Mouse (Mus musculus) liver, embryonic 12.5 days (tissue): Measurements from ENCODE around the gene Gdf9. TPM values are rescaled to one million over a fixed set of nuclear protein-coding genes. Genes with fewer than 3 reads are reported as not detected.

Source experiments
- ATAC-seq: fragments of 200-750 bp; cut with Nextera tagmentation; 2 replicates; pipeline ENCODE4 v1.8.0; 2017; ENCODE audit warnings: moderate number of reproducible peaks, mild to moderate bottlenecking, moderate library complexity
- H3K27ac ChIP-seq: fragments of 300-500 bp; sonication (generic); 2 replicates; pipeline ENCODE4 v1.5.1; 2016; ENCODE audit warnings: mild to moderate bottlenecking
- H3K27me3 ChIP-seq: fragments of 300-500 bp; sonication (generic); replicated peaks from 2 replicates; pipeline ENCODE4 v1.6.1; 2016; ENCODE audit warnings: mild to moderate bottlenecking, moderate library complexity
- H3K36me3 ChIP-seq: fragments of 300-500 bp; sonication (generic); 2 replicates; pipeline ENCODE4 v1.6.1; 2016; ENCODE audit warnings: mild to moderate bottlenecking, moderate library complexity
- H3K4me1 ChIP-seq: fragments of 300-500 bp; sonication (generic); 2 replicates; pipeline ENCODE4 v1.6.1; 2016
- H3K4me2 ChIP-seq: fragments of 300-500 bp; sonication (generic); 2 replicates; pipeline ENCODE4 v1.6.1; 2016; ENCODE audit warnings: mild to moderate bottlenecking, moderate library complexity
- H3K4me3 ChIP-seq: fragments of 300-500 bp; sonication (generic); 2 replicates; pipeline ENCODE4 v1.5.1; 2016; ENCODE audit warnings: mild to moderate bottlenecking, moderate library complexity
- H3K9ac ChIP-seq: fragments of 300-500 bp; sonication (generic); 2 replicates; pipeline ENCODE4 v1.6.1; 2016; ENCODE audit warnings: mild to moderate bottlenecking, moderate library complexity
- H3K9me3 ChIP-seq: fragments of 300-500 bp; sonication (generic); replicated peaks from 2 replicates; pipeline ENCODE4 v1.6.1; 2016; ENCODE audit warnings: mild to moderate bottlenecking, moderate library complexity
- WGBS: fragments of 180-500 bp; shearing (Covaris S2); methylation state at CpG from one replicate; pipeline ENCODE4 v1.1.7; 2016; ENCODE audit not compliant: insufficient replicate concordance; 5-methylcytosine and 5-hydroxymethylcytosine counted together
- microRNA-seq: library from miRNA; unstranded; fragments of <30 nt; microRNA quantifications from one replicate; pipeline ENCODE4, GENCODE M21; 2017
- polyA plus RNA-seq: library from polyadenylated mRNA; unstranded; fragments of >200 nt; fragmentation: Nextera tagmentation; extraction: Ambion mirVana; gene quantifications from 2 replicates; pipeline ENCODE4 v1.2.1, GENCODE M21; 2016

Gene Gdf9
- polyA plus RNA-seq, 1 experiment from 2014 or later = 0.21 TPM

DNA sequence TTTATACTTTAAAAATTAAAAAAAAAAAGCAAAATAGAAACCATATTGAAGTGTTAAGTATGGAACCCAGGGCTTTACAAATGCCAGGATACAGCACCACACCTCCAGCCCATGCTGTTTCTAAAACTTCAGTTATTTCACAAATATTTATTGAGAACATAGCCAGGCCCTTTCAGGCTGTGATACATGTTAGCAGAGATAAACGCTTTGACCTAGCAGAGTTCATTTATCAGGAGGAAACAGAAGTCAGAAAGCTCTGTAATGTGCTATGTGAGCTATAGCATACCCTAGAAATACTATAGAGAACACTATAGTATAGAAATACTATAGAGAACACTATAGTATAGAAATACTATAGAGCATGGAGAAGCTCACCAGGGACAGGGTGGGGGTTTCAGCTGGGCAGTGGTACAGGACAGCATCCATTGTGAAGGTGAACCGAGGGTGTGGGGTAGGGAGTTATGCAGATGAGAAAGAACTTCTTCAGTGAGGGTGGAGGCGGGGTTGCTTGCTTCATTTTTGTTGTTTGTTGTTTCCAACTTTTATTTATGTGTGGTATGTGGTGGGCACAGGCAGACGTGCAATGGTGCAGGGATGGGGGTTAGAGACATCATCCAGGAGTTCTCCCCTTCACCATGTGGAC lies 50.4 kb downstream of the Gdf9 start:
- Histone ChIP-seq H3K4me3 (peak overlapping the region; percentile 73), H3K27me3 (peaks cover 46% of the 10 kb centered on the region), H3K9ac (peak overlapping the region; percentile 47), H3K36me3 (no peaks in the 10 kb centered on the region; the same call in 1 of the 2 replicates), H3K9me3 (no peaks in the 10 kb centered on the region), H3K27ac (peak overlapping the region; percentile 99), H3K4me1 (peaks cover 72% of the 10 kb centered on the region), H3K4me2 (peak overlapping the region; percentile 88)
- WGBS = 31% methylated on average over 4 of the region's 4 CpGs
- peak; percentile 84 for ATAC-seq

DNA sequence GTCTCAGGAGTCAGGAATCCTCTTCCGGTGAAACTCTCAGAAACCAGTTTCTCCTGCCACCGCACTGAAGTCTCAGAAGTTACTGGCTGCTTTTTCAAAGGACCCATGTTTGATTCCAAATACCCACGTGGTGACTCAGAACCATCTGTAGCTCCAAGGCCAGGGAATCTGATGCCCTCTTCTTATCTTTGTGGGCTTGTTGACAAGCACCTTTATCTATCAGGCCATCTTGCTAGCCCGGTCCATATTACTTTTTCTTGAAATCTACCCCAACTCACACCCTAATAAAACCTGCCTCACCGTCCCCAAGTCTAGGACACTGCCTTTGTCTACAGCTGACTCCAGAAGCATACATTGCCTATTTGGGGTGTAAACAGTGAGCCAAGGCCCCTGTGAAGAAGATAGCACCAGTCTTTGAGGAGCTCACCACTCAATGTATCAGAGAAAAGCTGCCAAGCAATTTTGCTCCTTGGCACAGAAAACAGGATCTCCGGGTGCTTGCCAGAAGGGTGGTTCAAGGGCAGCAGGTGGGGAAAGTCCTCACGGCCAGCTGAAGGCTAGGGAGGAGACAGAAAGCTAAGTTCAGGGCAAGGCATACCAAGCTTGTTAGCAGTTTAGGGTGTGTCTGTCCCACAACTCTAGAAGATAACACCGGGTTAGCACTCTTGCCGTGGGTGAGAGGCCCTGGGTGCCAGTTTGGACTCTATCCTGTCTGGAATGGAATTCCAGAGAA lies 52.5 kb downstream of the Gdf9 start:
- H3K9ac ChIP-seq = peak overlapping the region; percentile 70
- ATAC-seq = peak; percentile 83

DNA sequence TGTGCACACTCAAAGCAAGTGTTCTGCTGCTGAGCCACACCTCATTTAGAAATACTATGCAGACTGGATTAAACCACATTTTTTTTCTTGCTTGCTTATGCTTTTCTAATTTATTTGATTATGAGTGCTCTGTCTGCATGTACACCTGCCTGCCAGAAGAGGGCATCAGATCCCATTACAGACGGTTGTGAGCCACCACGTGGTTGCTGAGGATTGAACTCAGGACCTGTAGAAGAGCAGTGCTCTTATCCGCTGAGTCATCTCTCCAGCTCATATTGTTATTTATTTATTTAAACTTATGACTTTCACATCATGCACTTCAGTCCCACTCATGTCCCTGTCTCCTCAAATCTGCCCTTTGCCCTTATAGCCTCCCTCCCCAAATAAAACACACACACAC lies 54.9 kb downstream of the Gdf9 start:
- 39% methylated on average over 3 of the region's 3 CpGs for WGBS
- H3K4me2 ChIP-seq = no peak overlapping the region
- no peak for ATAC-seq
- H3K4me3 ChIP-seq = no peak overlapping the region
- H3K27me3 ChIP-seq = peaks cover 28% of the 10 kb centered on the region
- H3K9ac ChIP-seq = no peak overlapping the region
- peaks cover 56% of the 10 kb centered on the region for H3K4me1 ChIP-seq
- H3K27ac ChIP-seq = no peak overlapping the region
- H3K36me3 ChIP-seq = no peaks in the 10 kb centered on the region
- H3K9me3 ChIP-seq = 0 out of 2 replicates have a peak, but pooled peaks cover 2% of the 10 kb centered on the region

More for the DNA sequence above, 52.5 kb downstream of the Gdf9 start:
- H3K4me1 ChIP-seq = peaks cover 80% of the 10 kb centered on the region
- H3K4me2 ChIP-seq = peak overlapping the region; percentile 65
- no peaks in the 10 kb centered on the region for H3K9me3 ChIP-seq
- peak overlapping the region; percentile 99 for H3K27ac ChIP-seq
- H3K36me3 ChIP-seq = no peaks in the 10 kb centered on the region
- 30% methylated on average over 9 of the region's 9 CpGs for WGBS
- peak overlapping the region; percentile 30; the same call in 1 of the 2 replicates for H3K4me3 ChIP-seq
- H3K27me3 ChIP-seq = peaks cover 49% of the 10 kb centered on the region

DNA sequence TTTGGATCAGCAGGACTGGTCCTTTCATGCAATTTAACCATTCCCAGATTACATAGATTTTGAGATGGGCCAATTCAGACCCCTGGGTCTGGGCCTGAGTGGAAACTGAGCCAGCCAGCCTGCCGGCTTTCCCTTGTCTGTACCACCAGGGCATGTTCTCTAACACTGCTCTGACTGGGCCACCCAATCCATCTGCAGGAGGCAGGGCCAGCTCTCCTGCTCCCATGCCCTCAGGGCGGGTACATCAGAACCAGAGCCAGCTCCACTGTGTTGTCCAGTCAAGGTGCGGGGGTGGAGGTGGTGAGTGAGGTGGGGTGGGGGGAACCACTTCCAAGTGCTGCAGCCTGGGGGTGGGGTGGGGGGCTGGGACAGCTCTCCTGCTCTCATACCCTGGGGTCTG lies 55.5 kb downstream of the Gdf9 start:
- Histone ChIP-seq H3K9me3 (0 out of 2 replicates have a peak, but pooled peaks cover 2% of the 10 kb centered on the region), H3K4me2 (no peak overlapping the region), H3K27ac (no peak overlapping the region), H3K4me3 (no peak overlapping the region), H3K4me1 (peaks cover 53% of the 10 kb centered on the region), H3K36me3 (no peaks in the 10 kb centered on the region), H3K27me3 (peaks cover 27% of the 10 kb centered on the region), H3K9ac (no peak overlapping the region)
- no peak for ATAC-seq
- WGBS = 73% methylated on average over 3 of the region's 3 CpGs

DNA sequence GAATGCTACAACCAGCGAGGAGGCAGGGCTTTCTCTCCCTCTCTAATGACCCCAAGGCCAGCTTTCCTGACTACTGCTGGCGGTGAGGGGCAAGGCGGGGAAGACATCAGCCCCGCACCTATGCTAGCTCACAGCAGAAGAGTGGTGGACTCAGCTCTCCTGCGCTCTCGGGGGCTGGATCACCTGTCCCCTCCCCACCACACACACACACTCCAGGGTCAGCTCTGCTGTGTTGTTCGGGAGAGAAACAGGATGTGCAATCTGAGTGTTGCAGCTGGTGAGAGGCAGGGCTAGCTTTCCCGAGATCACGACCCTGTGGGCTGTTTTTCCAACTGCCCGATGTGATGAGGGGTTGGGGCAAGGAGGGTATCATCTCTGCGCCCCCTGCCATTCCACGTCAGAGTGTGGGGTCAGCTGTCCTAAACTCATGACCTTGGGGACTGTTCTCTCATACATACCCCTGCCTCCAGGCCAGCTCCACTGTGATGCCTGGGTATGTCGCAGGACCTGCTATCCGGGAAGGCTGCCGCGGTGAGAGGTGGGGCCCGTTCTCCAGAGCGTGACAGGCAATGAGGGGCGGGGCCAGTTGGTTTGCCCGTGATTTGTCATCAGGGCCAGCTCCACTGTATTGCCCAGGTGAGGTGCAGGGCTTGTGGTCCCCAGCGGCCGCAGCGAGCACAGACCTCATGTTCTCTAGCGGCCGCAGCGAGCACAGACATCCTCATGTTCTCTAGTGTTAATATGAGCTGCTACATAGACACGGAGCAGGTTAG lies 56.2 kb downstream of the Gdf9 start:
- H3K36me3 ChIP-seq = no peaks in the 10 kb centered on the region
- 0 out of 2 replicates have a peak, but pooled peaks cover 2% of the 10 kb centered on the region for H3K9me3 ChIP-seq
- no peak overlapping the region for H3K27ac ChIP-seq
- H3K9ac ChIP-seq = no peak overlapping the region
- no peak for ATAC-seq
- 9% methylated on average over 27 of the region's 27 CpGs for WGBS
- H3K4me3 ChIP-seq = 0 out of 2 replicates have a peak overlapping the region, but pooled peaks have one; percentile 21
- peak overlapping the region; percentile 52 for H3K4me2 ChIP-seq
- H3K27me3 ChIP-seq = peaks cover 27% of the 10 kb centered on the region
- H3K4me1 ChIP-seq = peaks cover 49% of the 10 kb centered on the region

Small RNA genes within 50 kb of the gene (microRNA-seq; reads per million reads assigned to microRNA genes)
- not detected for gene Mir6920

Other genes starting within 250 kb of the Gdf9 start
- gene Hspa4, start 130.6 kb upstream of the Gdf9 start, polyA plus RNA-seq = 101 and 103 TPM in 2 replicates
- gene Zcchc10, start 106.3 kb upstream of the Gdf9 start, polyA plus RNA-seq = 18.3 and 19.8 TPM in 2 replicates
- gene Aff4, start 80.2 kb upstream of the Gdf9 start, polyA plus RNA-seq = 18.8 and 19.8 TPM in 2 replicates
- 5.3 and 5.4 TPM in 2 replicates for gene Leap2, start 7.9 kb upstream of the Gdf9 start, polyA plus RNA-seq
- gene Uqcrq, start 192 bp upstream of the Gdf9 start, polyA plus RNA-seq = 641 and 664 TPM in 2 replicates
- 0.05 and 0.10 TPM in 2 replicates for gene Gm10447, start 26.1 kb downstream of the Gdf9 start, polyA plus RNA-seq
- 1.9 and 2.0 TPM in 2 replicates for gene Shroom1, start 26.2 kb downstream of the Gdf9 start, polyA plus RNA-seq
- gene Gm9837, start 39.5 kb downstream of the Gdf9 start, polyA plus RNA-seq = not detected in 2 replicates
- 0.14 and 0.48 TPM in 2 replicates for gene Gm9945, start 49.1 kb downstream of the Gdf9 start, polyA plus RNA-seq
- 9.8 and 10.1 TPM in 2 replicates for gene Sowaha, start 49.3 kb downstream of the Gdf9 start, polyA plus RNA-seq
- gene Sept8, start 88.2 kb downstream of the Gdf9 start, polyA plus RNA-seq = 33.5 and 34.3 TPM in 2 replicates
- gene Kif3a, start 136.4 kb downstream of the Gdf9 start, polyA plus RNA-seq = 13.7 and 14.5 TPM in 2 replicates
- gene Il4, start 187.6 kb downstream of the Gdf9 start, polyA plus RNA-seq = 0.81 TPM in 2 replicates
- not detected in 2 replicates for gene Il13, start 203.7 kb downstream of the Gdf9 start, polyA plus RNA-seq